Mouse (Mus musculus) liver, embryonic 11.5 days (tissue): Measurements from ENCODE around the gene Pla2g12b. TPM values are rescaled to one million over a fixed set of nuclear protein-coding genes. Genes with fewer than 3 reads are reported as not detected.
A peak's percentile ranks its signal among the peaks of the same experiment; 100 is the strongest.

Experiments used
- ATAC-seq: fragments of 200-750 bp; cut with Nextera tagmentation; replicated peaks from 2 replicates; pipeline ENCODE4 v1.8.0; 2017; ENCODE audit warnings: moderate number of reproducible peaks, mild to moderate bottlenecking, moderate TSS enrichment, moderate library complexity; ENCODE audit not compliant: low FRiP score
- DNase-seq: peaks from one replicate; pipeline ENCODE4 v3.0.0-alpha.2; 2017; ENCODE audit warnings: low spot score
- H3K27ac ChIP-seq: fragments of 300-500 bp; sonication (generic); 2 replicates; pipeline ENCODE4 v1.5.1; 2014; ENCODE audit warnings: mild to moderate bottlenecking, low read depth, low read length, control low read depth
- H3K27me3 ChIP-seq: fragments of 300-500 bp; sonication (generic); replicated peaks from 2 replicates; pipeline ENCODE4 v1.6.1; 2014; ENCODE audit warnings: low read length, mixed read lengths; ENCODE audit not compliant: control insufficient read depth, insufficient read depth
- H3K36me3 ChIP-seq: fragments of 300-500 bp; sonication (generic); 2 replicates; pipeline ENCODE4 v1.6.1; 2014; ENCODE audit warnings: mild to moderate bottlenecking, low read length, moderate library complexity, mixed read lengths; ENCODE audit not compliant: control insufficient read depth, insufficient read depth
- H3K4me1 ChIP-seq: fragments of 300-500 bp; sonication (generic); replicated peaks from 2 replicates; pipeline ENCODE4 v1.6.1; 2014; ENCODE audit warnings: low read length, mixed read lengths; ENCODE audit not compliant: control insufficient read depth, insufficient read depth
- H3K4me2 ChIP-seq: fragments of 300-500 bp; sonication (generic); 2 replicates; pipeline ENCODE4 v1.6.1; 2014; ENCODE audit warnings: mild to moderate bottlenecking, control low read depth, moderate library complexity
- H3K4me3 ChIP-seq: fragments of 300-500 bp; sonication (generic); 2 replicates; pipeline ENCODE4 v1.5.1; 2014; ENCODE audit warnings: low read depth, low read length, control low read depth
- H3K9ac ChIP-seq: fragments of 300-500 bp; sonication (generic); 2 replicates; pipeline ENCODE4 v1.6.1; 2014; ENCODE audit warnings: low read depth, low read length, control low read depth
- H3K9me3 ChIP-seq: fragments of 300-500 bp; sonication (generic); 2 replicates; pipeline ENCODE4 v1.6.1; 2016; ENCODE audit warnings: low read length, inconsistent platforms, mixed read lengths; ENCODE audit not compliant: control insufficient read depth
- WGBS: fragments of 180-500 bp; shearing (Covaris S2); extraction: QIAGEN DNeasy Blood & Tissue Kit; methylation state at CpG from one replicate; pipeline ENCODE4 v1.1.7; 2014; 5-methylcytosine and 5-hydroxymethylcytosine counted together
- polyA plus RNA-seq: library from polyadenylated mRNA; unstranded; fragments of >200 nt; fragmentation: Nextera tagmentation; extraction: Ambion mirVana; gene quantifications from 2 replicates; pipeline ENCODE4 v1.2.1, GENCODE M21; 2014

Pla2g12b gene
- polyA plus RNA-seq, 1 experiment from 2014 or later, result 46.7 TPM

DNA sequence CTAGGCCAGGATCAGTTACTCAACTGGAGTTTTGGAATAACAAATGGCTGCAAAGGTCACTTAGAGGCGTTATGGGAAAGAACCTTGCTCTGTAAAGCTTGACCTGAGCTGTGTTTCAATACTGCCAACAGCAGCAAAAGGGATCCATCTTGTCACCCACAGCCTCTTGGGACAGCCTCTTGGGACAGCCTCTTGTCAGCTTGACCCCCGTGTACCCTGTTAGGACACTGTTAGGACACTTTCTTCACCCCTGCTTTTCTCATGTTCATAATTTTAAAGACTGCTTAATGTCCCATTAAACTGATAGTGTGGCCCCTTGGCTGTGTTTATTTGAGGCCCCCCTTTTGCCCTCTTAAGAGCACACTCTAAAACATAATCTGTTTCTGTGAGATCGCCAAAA, 21.0 kb downstream of the Pla2g12b start:
- Histone ChIP-seq H3K9me3 (no peaks in the 10 kb centered on the region), H3K9ac (no peak overlapping the region), H3K36me3 (no peaks in the 10 kb centered on the region), H3K4me2 (no peak overlapping the region), H3K27me3 (no peaks in the 10 kb centered on the region), H3K27ac (no peak overlapping the region), H3K4me1 (no peaks in the 10 kb centered on the region), H3K4me3 (no peak overlapping the region)
- ATAC-seq (no peak), DNase-seq (no peak)
- WGBS, result 75% methylated on average over 3 of the region's 3 CpGs

DNA sequence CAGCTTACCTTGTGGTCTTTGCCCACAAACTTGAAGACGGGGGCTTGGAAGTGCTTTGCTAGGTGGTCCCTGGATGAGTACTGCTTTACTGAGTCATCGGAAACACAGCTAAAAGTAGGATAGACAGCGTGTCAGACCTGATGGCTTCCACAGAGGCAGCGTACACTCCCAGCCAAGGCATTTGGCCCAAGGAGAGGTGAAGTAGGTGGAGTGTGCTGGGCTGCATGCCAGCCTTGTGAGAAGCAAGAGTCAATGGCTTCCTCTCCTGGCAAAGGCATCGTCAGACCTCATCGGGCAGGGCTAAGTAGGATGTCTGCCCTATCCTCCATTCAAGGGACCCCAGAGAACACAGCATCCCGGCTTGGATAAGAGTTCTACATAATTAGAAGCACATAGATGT, 21.9 kb downstream of the Pla2g12b start:
- ATAC-seq (no peak), DNase-seq (no peak)
- Histone ChIP-seq H3K9ac (no peak overlapping the region), H3K36me3 (no peaks in the 10 kb centered on the region), H3K4me1 (no peaks in the 10 kb centered on the region), H3K9me3 (no peaks in the 10 kb centered on the region), H3K27me3 (no peaks in the 10 kb centered on the region), H3K4me2 (no peak overlapping the region), H3K27ac (no peak overlapping the region), H3K4me3 (no peak overlapping the region)
- WGBS, result 85% methylated on average over 7 of the region's 7 CpGs

DNA sequence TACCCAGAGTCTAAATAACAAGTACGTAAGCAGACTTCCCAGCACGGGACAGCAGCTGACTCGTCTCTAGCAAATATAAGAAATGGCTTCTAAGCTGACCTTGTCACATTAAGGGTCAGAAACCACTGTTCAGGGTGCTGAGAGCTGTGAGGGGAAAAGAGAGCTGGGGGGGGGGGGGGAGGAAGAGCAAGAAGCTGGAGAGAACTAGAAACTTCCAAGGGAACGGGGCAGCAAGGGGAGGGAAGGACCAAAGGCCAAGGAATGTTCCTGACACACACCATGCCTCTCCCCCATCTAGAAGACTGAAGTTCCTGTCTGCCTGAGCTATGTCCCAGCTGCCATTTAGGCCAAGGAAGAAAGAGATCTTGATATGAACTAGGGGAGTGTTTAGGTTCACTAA, 22.9 kb downstream of the Pla2g12b start:
- Histone ChIP-seq H3K4me2 (no peak overlapping the region), H3K4me1 (peaks cover 4% of the 10 kb centered on the region; the same call in 1 of the 2 replicates), H3K4me3 (no peak overlapping the region), H3K9ac (no peak overlapping the region), H3K27ac (no peak overlapping the region), H3K36me3 (no peaks in the 10 kb centered on the region), H3K27me3 (no peaks in the 10 kb centered on the region), H3K9me3 (no peaks in the 10 kb centered on the region)
- ATAC-seq, result no peak
- DNase-seq, result no peak
- WGBS, result 83% methylated on average over 4 of the region's 4 CpGs

GRCm38 (mm10) chr10:59429448-59430135, 26.1 kb downstream of the Pla2g12b start:
- no peak overlapping the region for H3K27ac ChIP-seq
- peaks cover 6% of the 10 kb centered on the region; the same call in 1 of the 2 replicates for H3K4me1 ChIP-seq
- H3K27me3 ChIP-seq, result no peaks in the 10 kb centered on the region
- ATAC-seq (no peak), DNase-seq (no peak)
- H3K4me2 ChIP-seq, result no peak overlapping the region
- no peak overlapping the region for H3K9ac ChIP-seq
- WGBS, result 76% methylated on average over 16 of the region's 16 CpGs
- H3K9me3 ChIP-seq, result no peaks in the 10 kb centered on the region
- H3K4me3 ChIP-seq, result no peak overlapping the region
- H3K36me3 ChIP-seq, result no peaks in the 10 kb centered on the region

DNA sequence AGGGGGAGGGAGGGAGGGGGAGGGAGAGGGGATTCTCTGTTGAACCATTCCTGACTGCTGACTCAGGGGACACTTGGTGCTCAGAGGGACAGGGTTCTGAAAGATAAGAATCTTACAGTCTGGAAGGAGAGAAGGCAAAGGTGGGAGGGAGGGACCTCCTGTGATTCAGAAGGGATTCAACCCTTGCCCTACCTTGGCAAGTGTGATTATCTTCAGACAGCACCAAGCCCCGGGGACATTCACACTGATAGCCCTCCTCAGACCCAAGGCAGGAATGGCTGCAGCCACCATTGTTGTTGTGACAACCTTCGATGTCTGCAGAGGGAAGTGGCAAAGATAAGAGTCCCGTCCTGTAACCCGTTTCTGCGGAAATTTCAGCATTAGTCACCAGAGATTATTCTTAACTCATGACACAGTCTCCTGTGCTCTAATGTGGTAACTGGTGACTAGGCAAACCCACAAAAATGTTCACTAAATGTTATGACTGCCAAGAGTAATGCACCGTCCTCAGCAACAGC, 27.3 kb downstream of the Pla2g12b start:
- ATAC-seq, result peak; percentile 58
- Histone ChIP-seq H3K27ac (no peak overlapping the region), H3K9ac (no peak overlapping the region)

DNA sequence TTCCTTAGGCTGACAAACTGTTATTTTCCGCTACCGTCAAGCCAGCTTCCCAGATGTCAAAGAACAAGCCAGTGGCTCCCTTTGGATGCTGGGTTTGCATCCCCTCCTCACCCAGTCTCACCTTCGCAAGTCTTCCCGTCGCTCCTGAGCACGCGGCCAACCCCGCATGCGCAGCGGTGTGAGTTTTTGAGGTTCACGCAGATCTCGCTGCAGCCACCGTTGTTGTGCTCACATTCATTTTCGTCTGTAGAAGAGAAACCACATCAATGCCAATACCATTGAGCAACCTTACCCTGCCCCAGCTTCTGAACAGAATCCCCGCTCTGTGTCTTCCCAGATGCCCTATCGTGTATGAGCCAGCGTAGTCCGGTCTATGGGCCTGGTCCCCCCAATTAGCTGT, 32.3 kb downstream of the Pla2g12b start:
- Histone ChIP-seq H3K27me3 (no peaks in the 10 kb centered on the region), H3K4me3 (no peak overlapping the region), H3K27ac (no peak overlapping the region), H3K36me3 (no peaks in the 10 kb centered on the region), H3K9ac (no peak overlapping the region), H3K4me1 (peaks cover 4% of the 10 kb centered on the region; the same call in 1 of the 2 replicates), H3K4me2 (no peak overlapping the region), H3K9me3 (no peaks in the 10 kb centered on the region)
- ATAC-seq (no peak), DNase-seq (no peak)
- WGBS, result 95% methylated on average over 18 of the region's 18 CpGs

More for the DNA sequence above, 27.3 kb downstream of the Pla2g12b start:
- WGBS, result 14% methylated on average over 6 of the region's 6 CpGs
- Histone ChIP-seq H3K4me1 (peaks cover 6% of the 10 kb centered on the region; the same call in 1 of the 2 replicates), H3K9me3 (no peaks in the 10 kb centered on the region), H3K27me3 (no peaks in the 10 kb centered on the region), H3K36me3 (no peaks in the 10 kb centered on the region), H3K4me3 (no peak overlapping the region), H3K4me2 (no peak overlapping the region; the same call in 1 of the 2 replicates)
- DNase-seq, result no peak

DNA sequence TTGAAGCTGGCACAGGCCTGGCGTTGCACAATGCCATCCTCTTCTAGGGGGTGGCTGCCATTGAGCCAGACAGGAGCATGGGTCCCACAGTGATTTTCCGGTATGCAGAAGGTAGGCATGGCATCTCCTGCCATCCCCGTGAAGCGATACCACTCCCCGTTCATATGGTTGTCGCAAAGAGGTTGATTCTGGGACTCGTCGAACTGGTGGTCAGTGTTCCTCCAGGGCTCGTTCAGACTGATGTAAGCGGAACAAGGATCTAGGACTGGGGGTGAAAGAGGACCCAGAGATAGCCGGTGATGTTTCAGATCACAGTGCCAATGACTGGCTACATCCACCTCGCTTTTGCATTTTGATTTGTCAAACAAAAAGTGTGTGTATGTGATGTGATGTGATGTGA, 35.2 kb downstream of the Pla2g12b start:
- H3K4me3 ChIP-seq, result no peak overlapping the region
- H3K4me2 ChIP-seq, result no peak overlapping the region
- no peak overlapping the region for H3K27ac ChIP-seq
- peaks cover 7% of the 10 kb centered on the region; the same call in 1 of the 2 replicates for H3K4me1 ChIP-seq
- no peaks in the 10 kb centered on the region for H3K27me3 ChIP-seq
- ATAC-seq, result no peak
- H3K36me3 ChIP-seq, result no peaks in the 10 kb centered on the region
- H3K9me3 ChIP-seq, result no peaks in the 10 kb centered on the region
- no peak for DNase-seq
- 83% methylated on average over 12 of the region's 12 CpGs for WGBS
- H3K9ac ChIP-seq, result no peak overlapping the region

DNA sequence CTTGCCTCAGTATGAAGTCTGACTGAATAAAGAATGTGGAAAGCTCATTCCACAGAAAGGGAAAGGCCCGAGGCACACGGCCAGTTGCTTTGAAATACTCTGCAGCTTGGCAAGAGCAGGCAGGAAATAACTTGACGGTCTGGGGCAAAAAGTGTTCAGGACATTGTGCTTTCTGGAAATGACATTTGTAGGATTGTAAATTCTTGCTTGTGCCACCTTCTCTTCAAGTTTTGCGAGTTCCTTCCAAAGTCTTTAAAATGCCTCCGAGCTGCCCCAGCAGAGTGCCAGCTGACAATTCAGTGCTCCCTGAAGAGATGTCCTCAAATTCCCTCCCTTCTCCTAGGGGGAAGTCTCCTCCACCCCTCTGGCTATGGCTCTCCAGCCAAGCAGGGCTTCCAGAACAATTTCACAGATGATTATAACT, 36.1 kb downstream of the Pla2g12b start:
- no peak for DNase-seq
- Histone ChIP-seq H3K27me3 (no peaks in the 10 kb centered on the region), H3K9me3 (no peaks in the 10 kb centered on the region), H3K9ac (no peak overlapping the region), H3K4me2 (peak overlapping the region; percentile 14; the same call in 1 of the 2 replicates), H3K27ac (no peak overlapping the region), H3K36me3 (no peaks in the 10 kb centered on the region), H3K4me1 (peaks cover 14% of the 10 kb centered on the region), H3K4me3 (no peak overlapping the region)
- 62% methylated on average over 5 of the region's 5 CpGs for WGBS
- no peak for ATAC-seq

- Histone ChIP-seq H3K9ac (no peak overlapping the region), H3K27me3 (no peaks in the 10 kb centered on the region), H3K4me1 (peaks cover 16% of the 10 kb centered on the region), H3K36me3 (no peaks in the 10 kb centered on the region), H3K27ac (no peak overlapping the region), H3K4me2 (no peak overlapping the region), H3K9me3 (no peaks in the 10 kb centered on the region), H3K4me3 (0 out of 2 replicates have a peak overlapping the region, but pooled peaks have one; percentile 0)
- no peak for ATAC-seq
- no peak for DNase-seq
- WGBS, result 53% methylated on average over 6 of the region's 6 CpGs
These were observed 36.7 kb downstream of the Pla2g12b start for GRCm38 (mm10) chr10:59440177-59440576.
